Mouse (Mus musculus): ENCODE results near the gene 1110051M20Rik. TPM values are rescaled to one million over a fixed set of nuclear protein-coding genes. Genes with fewer than 3 reads are reported as not detected.

The 1110051M20Rik gene
- 100 to 1,000 TPM in 1 of 2 experiments, 10 to 100 TPM in 1; 92.1 to 103 TPM for total RNA-seq (2021)
- long read RNA-seq, experiment 1, transcript 1110051M20Rik-203 (9 exons, 1,977 nt): major isoform, 120 of 161 reads
- long read RNA-seq, experiment 1, partial matches to known transcripts: 20 of 161 reads
- long read RNA-seq, experiment 1, other reads (novel, unspliced or antisense): 20 of 161 reads
- long read RNA-seq, experiment 2, transcript 1110051M20Rik-203 (9 exons, 1,977 nt): major isoform, 103 of 122 reads
- long read RNA-seq, experiment 2, partial matches to known transcripts: 10 of 122 reads
- long read RNA-seq, experiment 2, other reads (novel, unspliced or antisense): 7 of 122 reads

GRCm38 (mm10) chr2:91444286-91444892 is at the start of gene 1110051M20Rik:
Gene 1110051M20Rik (minus strand): TSS chr2:91444704.
- DNase-seq (ENCODE audit: low spot score in 2 of 2): peak; percentile 88 to 89

GRCm38 (mm10) chr2:91493981-91494380 is 49.5 kb upstream of the 1110051M20Rik start:
- no peak for DNase-seq (ENCODE audit: low spot score in 2 of 2)

- no peak for DNase-seq (ENCODE audit: low spot score in 2 of 2)
Observed at GRCm38 (mm10) chr2:91492071-91492635, 47.6 kb upstream of the 1110051M20Rik start.

- peak in 1 of 2 experiments; percentile 22 for DNase-seq (ENCODE audit: low spot score in 2 of 2)
Observed at GRCm38 (mm10) chr2:91487295-91487694, 42.8 kb upstream of the 1110051M20Rik start.

DNA sequence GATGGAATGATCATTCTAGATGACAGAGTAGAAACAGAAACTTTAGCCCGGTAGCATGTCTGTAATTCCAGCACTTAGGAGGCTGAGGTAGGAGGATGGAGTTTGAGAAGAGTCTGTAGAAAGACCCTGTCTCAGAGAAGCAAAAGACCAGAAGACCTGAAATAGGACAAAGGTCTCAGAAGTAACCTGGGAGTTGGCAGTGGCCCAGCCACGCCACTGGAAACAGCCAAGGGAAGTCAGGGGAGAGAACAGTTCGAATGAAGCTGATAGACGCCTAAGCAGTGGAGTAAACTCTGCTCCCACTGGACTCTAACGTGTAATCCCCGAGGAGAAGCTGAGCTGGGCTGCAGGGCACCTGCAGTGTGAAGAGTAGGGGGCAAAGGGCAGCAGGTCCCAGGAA is 40.8 kb upstream of the 1110051M20Rik start:
- DNase-seq (ENCODE audit: low spot score in 2 of 2): no peak

GRCm38 (mm10) chr2:91484698-91485097 is 40.2 kb upstream of the 1110051M20Rik start:
- DNase-seq (ENCODE audit: low spot score in 2 of 2): no peak

GRCm38 (mm10) chr2:91480805-91481514 is 36.5 kb upstream of the 1110051M20Rik start:
- peak; percentile 60 to 69 for DNase-seq (ENCODE audit: low spot score in 2 of 2)

GRCm38 (mm10) chr2:91480399-91480801 is 35.9 kb upstream of the 1110051M20Rik start:
- no peak for DNase-seq (ENCODE audit: low spot score in 2 of 2)

GRCm38 (mm10) chr2:91476841-91477240 is 32.3 kb upstream of the 1110051M20Rik start:
- no peak for DNase-seq (ENCODE audit: low spot score in 2 of 2)

DNA sequence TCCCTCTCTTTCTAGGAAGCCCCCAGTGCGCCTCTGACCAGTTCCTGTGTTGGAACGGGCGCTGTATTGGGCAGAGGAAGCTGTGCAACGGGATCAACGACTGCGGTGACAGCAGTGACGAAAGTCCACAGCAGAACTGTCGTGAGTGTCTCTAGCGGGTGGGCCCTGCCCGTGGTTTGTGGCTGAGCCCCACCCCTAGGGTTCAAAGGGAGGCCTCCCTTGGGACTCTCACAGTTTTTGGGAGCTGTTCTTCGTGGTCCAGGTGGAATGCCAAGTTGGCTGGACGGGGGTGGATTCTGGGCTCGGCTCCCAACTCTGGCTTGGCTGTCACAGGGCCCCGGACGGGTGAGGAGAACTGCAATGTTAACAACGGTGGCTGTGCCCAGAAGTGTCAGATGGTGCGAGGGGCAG is 31.8 kb upstream of the 1110051M20Rik start:
- DNase-seq (ENCODE audit: low spot score in 2 of 2): no peak

- DNase-seq (ENCODE audit: low spot score in 2 of 2): no peak
Observed at GRCm38 (mm10) chr2:91475791-91476190, 31.3 kb upstream of the 1110051M20Rik start.

DNA sequence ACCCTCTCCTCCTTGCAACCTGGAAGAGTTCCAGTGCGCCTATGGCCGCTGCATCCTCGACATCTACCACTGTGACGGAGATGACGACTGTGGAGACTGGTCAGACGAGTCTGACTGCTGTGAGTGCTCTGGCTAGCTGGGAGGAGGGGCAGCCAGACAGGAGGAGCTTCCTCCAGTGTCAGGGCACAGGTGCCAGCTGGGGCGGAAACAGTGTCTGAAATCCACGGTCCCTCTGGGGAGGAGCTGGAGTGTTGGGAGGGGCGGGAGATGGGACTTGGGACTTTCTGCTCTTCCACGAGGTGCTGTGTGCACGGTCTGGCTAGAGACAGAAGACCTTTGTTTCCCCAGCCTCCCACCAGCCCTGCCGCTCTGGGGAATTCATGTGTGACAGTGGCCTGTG is 29.9 kb upstream of the 1110051M20Rik start:
- DNase-seq (ENCODE audit: low spot score in 2 of 2): no peak

DNA sequence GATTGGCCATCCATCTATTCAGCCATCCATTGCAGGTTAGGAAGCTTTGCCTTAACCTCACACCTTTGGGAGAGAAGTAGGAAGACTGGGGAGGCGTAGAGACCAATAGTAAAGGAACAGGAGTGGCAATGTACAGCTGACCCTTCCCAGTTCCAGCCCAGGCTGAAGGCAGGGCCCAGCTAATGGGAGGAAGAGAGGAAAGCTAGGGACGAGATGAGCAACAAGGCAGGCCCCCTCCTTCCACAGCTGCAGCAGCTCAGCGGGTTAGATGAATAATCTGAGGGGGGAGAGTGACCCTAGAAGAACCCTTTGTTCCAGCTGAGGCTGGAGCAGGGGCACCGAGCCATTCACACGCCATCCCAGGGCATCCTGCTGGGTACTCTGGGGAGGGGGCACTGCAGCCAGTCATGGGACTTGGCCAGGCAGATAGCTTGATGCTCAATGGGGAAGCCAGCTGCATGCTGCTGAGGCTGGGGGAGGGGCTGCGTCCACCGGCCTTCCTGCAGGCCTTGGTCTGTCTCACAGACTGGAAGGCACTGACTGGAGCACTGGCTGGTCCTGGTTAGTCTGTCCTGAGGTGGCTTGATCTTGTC is 25.6 kb upstream of the 1110051M20Rik start:
- peak; percentile 35 to 48 for DNase-seq (ENCODE audit: low spot score in 2 of 2)

DNA sequence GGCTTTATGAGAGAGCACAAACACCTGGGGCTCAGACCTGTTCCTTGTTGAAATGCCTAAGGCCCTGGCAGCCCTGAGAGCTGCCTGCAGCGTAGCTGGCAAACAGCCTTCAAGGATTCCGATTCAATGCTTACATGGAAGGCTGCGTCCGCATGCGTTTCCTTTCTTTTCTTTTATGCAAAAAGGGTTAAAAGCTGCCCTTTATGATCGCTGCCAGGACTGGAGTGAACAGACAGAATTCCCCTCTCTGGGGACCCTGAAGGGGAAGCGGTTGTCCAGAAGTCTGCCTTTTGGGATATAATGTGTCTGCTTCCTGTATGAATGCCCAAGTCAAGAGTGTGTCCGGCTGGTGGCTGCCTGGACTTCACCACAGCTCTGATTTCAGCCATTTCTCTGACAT is 23.1 kb upstream of the 1110051M20Rik start:
- no peak for DNase-seq (ENCODE audit: low spot score in 2 of 2)

DNA sequence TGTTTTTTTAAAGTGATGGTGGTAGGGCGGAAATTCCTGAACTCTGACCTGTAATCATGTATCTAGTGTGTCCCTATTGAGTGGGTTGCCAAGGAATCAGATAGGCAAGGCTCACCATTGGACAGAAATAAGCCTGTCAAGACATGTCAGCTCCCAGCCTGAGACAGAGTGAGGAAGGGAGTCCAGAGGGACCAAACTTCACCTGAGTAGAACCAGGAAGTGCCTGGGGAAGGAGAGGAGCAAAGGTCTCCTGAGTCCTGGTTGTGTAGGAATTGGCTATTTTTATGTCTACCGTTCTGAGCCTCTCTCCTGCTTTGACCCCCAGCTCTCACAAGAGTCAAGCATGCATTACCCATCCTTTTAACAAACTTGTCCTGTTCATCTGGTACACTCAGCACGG is 21.4 kb upstream of the 1110051M20Rik start:
- no peak for DNase-seq (ENCODE audit: low spot score in 2 of 2)

GRCm38 (mm10) chr2:91462681-91463080 is 18.2 kb upstream of the 1110051M20Rik start:
- DNase-seq (ENCODE audit: low spot score in 2 of 2): no peak

DNA sequence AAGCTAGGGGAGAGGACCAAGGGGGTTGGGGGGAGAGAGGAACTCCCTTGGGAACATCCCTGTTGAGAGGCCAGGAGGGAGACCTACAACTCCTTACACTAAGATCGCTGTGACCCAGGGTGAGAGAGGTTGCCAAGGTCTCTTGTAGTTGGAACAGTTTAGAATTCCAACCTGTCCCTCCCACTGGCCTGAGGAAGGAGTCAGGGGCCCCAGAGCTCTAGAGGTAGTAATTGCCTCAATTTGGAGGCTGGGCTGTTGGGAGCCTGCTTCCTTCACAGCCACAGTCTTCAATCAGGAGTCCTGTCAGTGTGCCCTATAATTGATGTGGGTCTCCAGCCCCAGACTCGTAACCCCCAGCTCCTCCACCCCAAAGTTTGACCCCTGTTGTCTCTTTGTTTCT is 17.7 kb upstream of the 1110051M20Rik start:
- no peak for DNase-seq (ENCODE audit: low spot score in 2 of 2)

DNA sequence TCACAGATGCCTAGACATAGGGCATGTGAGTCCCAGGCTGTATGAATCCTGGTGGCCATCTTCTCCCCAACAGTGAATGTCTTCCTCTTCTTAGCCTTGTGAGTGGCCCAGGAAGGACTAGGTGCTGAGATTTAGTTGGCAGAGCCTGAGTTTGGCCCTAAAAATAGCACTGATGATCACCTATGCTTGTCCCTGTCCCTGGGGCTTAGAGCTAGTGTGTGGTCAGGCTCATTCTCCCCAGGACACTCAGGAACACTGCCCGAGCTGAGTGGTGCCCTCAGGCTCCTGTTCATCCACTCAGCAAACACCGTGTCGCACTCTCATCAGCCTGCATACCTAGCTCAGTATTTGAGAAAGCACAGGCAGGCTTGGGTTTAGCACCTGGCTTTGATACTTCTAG is 16.8 kb upstream of the 1110051M20Rik start:
- no peak for DNase-seq (ENCODE audit: low spot score in 2 of 2)

DNA sequence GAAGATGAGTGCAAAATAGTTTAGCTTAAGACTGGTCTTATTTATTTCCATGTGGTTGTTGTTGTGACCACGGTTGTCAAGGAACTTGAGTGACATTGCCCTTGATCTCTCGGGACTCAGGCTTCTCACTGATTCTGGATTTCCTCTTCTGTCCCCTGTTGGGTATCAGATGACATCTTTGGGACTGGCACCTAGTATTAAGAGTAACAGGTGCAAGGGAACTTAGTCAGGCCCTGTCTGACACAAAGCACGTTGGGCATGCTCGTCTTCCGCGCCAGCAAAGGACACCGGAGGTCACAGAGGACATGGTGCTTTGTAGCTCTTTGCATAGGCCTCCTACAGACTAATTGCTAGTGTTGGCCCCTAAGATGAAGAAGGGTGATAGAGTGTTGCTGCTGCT is 16.3 kb upstream of the 1110051M20Rik start:
- no peak for DNase-seq (ENCODE audit: low spot score in 2 of 2)

- no peak for DNase-seq (ENCODE audit: low spot score in 2 of 2)
Observed at GRCm38 (mm10) chr2:91460076-91460475, 15.6 kb upstream of the 1110051M20Rik start.

- DNase-seq (ENCODE audit: low spot score in 2 of 2): peak; percentile 23 to 53
Observed at GRCm38 (mm10) chr2:91458673-91459391, 14.3 kb upstream of the 1110051M20Rik start.
